Mouse (Mus musculus) testis, adult 2 months (tissue): ENCODE measurements around the gene Rnh1.

ENCODE experiments used
- CTCF ChIP-seq: fragments of 200-500 bp; IDR thresholded peaks from 2 replicates; pipeline ENCODE4 v1.5.1; 2012; ENCODE audit warnings: low read depth, mild to moderate bottlenecking, inconsistent platforms, low read length, moderate library complexity; ENCODE audit not compliant: control insufficient read depth, insufficient read depth, insufficient replicate concordance
- POLR2A ChIP-seq: fragments of 200-500 bp; IDR thresholded peaks from 2 replicates; pipeline ENCODE4 v1.6.1; 2012; ENCODE audit warnings: low read depth, mild to moderate bottlenecking, inconsistent platforms, low read length, moderate library complexity; ENCODE audit not compliant: control insufficient read depth

DNA sequence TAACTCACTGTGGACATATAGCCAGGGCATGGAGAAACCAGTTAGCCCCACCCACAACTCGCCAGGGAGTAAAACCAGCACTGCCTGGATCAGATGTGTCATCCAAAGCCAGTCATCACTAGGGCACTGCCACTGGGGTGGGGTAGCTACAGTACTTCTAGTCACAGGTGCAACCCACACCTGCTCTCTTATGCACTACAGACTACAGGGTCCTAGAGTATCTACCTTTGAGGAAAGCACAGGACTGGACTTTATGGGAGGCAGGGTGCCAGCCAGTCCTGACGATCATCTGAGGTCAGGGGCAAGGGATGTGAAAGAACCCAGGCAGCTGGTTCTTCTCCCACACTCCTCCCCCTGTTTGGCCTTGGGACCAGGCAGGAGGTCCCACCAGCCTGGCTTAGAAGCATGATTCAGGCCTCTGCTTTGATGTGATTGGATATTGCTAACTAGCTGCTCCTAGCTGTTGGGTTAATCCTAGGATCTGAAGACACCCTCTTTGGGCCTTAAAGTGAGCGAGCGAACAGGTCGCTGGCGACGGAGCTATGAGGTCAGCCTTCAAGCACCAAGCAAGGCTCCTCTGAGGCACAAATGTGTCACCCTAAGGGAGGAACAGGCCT lies 4.6 kb downstream of the Rnh1 start:
- TF ChIP-seq CTCF (no peak), POLR2A (no peak)
